Mouse (Mus musculus) E14TG2a.4 (cell line): ENCODE measurements around the gene Sowaha.

ENCODE experiments used
- CTCF ChIP-seq: conservative IDR thresholded peaks from 2 replicates; pipeline ENCODE4 v1.5.1; 2014; ENCODE audit warnings: low read length
- POU5F1 ChIP-seq: IDR thresholded peaks from 2 replicates; pipeline ENCODE4 v1.6.1; 2014; ENCODE audit warnings: low read length, borderline replicate concordance

DNA sequence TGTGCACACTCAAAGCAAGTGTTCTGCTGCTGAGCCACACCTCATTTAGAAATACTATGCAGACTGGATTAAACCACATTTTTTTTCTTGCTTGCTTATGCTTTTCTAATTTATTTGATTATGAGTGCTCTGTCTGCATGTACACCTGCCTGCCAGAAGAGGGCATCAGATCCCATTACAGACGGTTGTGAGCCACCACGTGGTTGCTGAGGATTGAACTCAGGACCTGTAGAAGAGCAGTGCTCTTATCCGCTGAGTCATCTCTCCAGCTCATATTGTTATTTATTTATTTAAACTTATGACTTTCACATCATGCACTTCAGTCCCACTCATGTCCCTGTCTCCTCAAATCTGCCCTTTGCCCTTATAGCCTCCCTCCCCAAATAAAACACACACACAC lies 5.6 kb upstream of the Sowaha start:
- TF ChIP-seq CTCF (peak; percentile 78), POU5F1 (no peak)
